Mouse (Mus musculus): ENCODE results near the gene Dnah7a.
"Not testable (repeated sequence)": the region's sequence is repeated elsewhere in the genome, so short reads cannot be mapped to it uniquely, and the experiment has no call there.

The Dnah7a gene

DNA sequence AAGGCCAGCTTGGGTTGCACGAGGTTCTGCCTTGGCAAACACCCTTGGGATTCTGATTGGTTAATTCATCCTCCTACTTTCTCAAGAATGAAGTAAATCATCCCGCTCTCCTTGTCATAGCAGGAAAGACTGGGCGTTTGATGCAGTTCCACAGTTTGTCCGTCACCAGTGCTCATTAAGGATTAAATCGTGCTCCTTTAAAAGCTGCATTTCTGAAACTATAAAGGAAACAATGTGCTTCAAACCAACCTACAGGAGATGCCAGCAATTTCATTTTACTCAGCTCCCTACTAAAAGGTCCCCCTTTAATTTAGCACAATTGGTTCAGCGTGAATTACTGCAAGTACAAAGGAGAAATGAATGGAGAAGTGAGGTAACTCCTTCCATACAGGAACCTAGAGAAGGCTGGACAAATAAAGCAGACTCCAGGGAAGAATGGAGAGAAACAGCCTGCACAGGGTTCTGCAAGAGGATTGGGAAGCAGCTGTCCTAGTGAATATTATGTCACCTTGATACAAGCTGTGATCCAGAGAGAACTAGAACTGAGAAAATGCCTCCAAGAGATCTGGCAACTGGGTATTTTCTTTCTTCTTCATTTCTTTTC lies 322.4 kb downstream of the Dnah7a start:
- DNase-seq (ENCODE audit: low spot score) = no peak

DNA sequence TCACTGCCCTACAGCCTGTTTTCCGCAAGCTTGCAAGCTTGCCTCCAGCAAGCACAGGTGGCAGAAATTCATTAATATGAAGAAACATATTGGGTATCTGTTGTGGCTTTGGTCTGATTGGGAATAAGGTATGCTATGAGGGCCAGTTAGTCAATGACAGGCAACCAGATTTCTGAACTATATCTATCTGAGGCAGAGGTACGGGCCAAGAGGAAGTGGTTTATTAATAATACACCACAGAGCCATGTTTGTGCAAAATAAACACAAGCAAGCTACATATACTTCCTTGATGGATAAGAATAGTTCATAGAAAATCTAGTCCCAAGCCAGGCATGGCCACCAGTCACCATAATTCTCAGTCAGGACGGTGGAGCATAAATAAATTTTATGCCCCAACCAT lies 328.9 kb downstream of the Dnah7a start:
- no peak for DNase-seq (ENCODE audit: low spot score)

DNA sequence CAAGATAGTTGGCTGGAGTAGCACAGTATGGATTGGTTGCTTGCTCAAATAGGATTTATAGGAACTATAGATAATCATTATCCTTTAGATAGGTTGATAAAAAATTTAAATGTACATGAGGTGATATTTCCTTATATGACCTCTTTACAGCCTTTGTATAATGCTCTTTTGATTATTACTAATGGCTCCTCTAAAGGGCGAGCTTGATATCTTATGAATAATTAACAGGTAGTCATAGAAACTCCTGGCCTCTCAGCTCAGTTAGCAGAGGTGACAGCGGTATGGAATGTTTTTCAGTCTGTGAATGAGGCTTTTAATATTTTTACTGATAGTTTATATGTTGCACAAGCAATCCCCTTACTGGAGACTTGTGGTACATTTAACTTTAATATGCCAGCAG lies 330.6 kb downstream of the Dnah7a start:
- DNase-seq (ENCODE audit: low spot score) = not testable (repeated sequence)

DNA sequence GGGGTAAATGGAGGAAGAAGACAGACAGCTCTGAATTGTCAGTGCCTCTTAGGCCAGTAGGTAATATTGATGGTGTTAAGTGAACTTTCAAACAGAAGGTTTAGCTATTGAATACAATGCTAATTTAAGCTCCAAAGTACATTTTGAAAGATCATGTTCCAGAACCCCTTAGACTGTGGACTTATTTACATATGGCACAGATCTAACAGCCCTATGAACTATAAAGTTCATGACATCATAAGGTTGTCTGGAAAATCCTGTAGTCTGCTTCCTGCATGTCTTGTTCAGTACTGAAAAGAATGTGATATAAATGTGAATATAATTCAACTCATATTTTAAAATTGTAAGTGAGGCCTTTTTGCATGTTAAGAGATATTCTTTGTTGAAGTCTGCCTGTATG lies 347.6 kb downstream of the Dnah7a start:
- DNase-seq (ENCODE audit: low spot score) = no peak

DNA sequence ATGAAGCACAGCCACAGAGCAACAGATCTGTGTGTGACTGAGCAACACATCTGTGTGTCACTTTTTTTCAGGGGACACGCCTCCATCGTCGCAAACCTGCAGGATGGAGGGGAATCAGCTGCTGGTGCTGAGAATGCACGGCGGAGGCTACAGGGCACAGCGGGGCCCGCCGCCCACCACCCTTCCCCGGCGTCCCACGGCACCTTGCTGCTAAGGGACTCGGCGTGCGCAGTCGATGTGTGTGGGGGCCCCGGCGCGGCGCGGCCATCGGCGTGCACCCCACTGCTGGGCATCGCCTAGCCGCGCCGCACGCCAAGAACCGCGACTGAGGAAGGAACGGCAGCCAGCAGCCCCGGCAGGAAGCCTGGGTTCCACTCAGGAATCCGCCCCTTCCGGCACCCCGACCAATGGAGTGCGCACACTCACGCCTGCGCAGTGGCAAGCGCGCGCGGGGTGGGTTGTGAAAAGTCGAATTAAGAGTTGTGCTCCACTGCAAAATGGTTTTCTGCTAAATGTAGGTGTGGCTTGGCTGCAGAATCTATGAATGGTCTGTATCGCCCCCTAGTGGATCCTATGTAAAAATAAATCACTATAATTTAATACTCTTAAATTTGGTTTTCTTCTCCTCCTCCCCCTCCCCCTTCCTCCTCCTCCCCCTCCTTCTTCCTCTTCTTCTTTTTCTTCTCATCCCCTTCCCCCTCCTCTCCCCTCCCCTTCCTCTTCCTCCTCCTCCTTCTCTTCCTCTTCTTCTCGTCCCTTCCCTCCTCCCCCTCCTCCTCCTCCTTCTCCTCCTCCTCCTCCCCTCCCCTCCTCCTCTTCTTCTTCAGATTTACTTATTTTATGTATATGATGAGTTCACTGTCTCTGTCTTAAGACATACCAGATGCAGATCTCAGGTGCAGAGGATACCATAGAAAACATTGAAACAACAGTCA lies 354.0 kb downstream of the Dnah7a start, which contains the start of the genes Asdurf, Gm28551 and Asnsd1:
Gene Asdurf, minus strand, starts transcription at position 293 of the 935 bp plus-strand sequence.
Gene Gm28551, minus strand, starts transcription at position 341 of the 935 bp plus-strand sequence.
Gene Asnsd1, minus strand, starts transcription at position 426 of the 935 bp plus-strand sequence.
- peak; percentile 87 for DNase-seq (ENCODE audit: low spot score)

All from urinary bladder, postnatal 10 days (tissue).